Mouse (Mus musculus) lung, postnatal 0 days (tissue): ENCODE measurements at regions not wholly inside any gene's neighbourhood (a gene's known extent, or its start where the extent isn't known, plus 50 kb on each side); places are given as distances from the start of the nearest gene placed in this dataset.
"Not testable (repeated sequence)": the region's sequence is repeated elsewhere in the genome, so short reads cannot be mapped to it uniquely, and the experiment has no call there.

ENCODE experiments used
- ATAC-seq: fragments of 200-750 bp; cut with Nextera tagmentation; 2 replicates; pipeline ENCODE4 v1.8.0; 2017; ENCODE audit warnings: moderate library complexity
- DNase-seq: peaks from one replicate; pipeline ENCODE4 v3.0.0-alpha.2; 2016; ENCODE audit warnings: low spot score
- H3K27ac ChIP-seq: fragments of 300-500 bp; sonication (generic); 2 replicates; pipeline ENCODE4 v1.5.1; 2014; ENCODE audit warnings: antibody characterized with exemption, mild to moderate bottlenecking, low read length, mixed read lengths
- H3K27me3 ChIP-seq: fragments of 300-500 bp; sonication (generic); replicated peaks from 2 replicates; pipeline ENCODE4 v1.6.1; 2014; ENCODE audit warnings: low read length, mixed read lengths; ENCODE audit not compliant: insufficient read depth
- H3K36me3 ChIP-seq: fragments of 300-500 bp; sonication (generic); 2 replicates; pipeline ENCODE4 v1.6.1; 2014; ENCODE audit warnings: low read length, mixed read lengths; ENCODE audit not compliant: insufficient read depth
- H3K4me1 ChIP-seq: fragments of 300-500 bp; sonication (generic); 2 replicates; pipeline ENCODE4 v1.6.1; 2014; ENCODE audit warnings: antibody characterized with exemption, low read depth, low read length, mixed read lengths; ENCODE audit not compliant: insufficient read depth
- H3K4me2 ChIP-seq: fragments of 300-500 bp; sonication (generic); replicated peaks from 2 replicates; pipeline ENCODE4 v1.6.1; 2014; ENCODE audit warnings: low read depth, mild to moderate bottlenecking, low read length, moderate library complexity, mixed read lengths
- H3K4me3 ChIP-seq: fragments of 300-500 bp; sonication (generic); 2 replicates; pipeline ENCODE4 v1.5.1; 2014; ENCODE audit warnings: low read depth, low read length
- H3K9ac ChIP-seq: fragments of 300-500 bp; sonication (generic); replicated peaks from 2 replicates; pipeline ENCODE4 v1.6.1; 2014; ENCODE audit warnings: low read depth, mild to moderate bottlenecking
- H3K9me3 ChIP-seq: fragments of 300-500 bp; sonication (generic); 2 replicates; pipeline ENCODE4 v1.6.1; 2016; ENCODE audit warnings: low read length, mixed read lengths
- CTCF ChIP-seq: IDR thresholded peaks from 2 replicates; pipeline ENCODE4 v1.5.1; 2016; ENCODE audit warnings: antibody characterized with exemption, mild to moderate bottlenecking
- EP300 ChIP-seq: IDR thresholded peaks from 2 replicates; pipeline ENCODE4 v1.6.1; 2016; ENCODE audit warnings: antibody characterized with exemption, mild to moderate bottlenecking, control low read depth
- WGBS: fragments of 180-500 bp; shearing (Covaris S2); extraction: QIAGEN DNeasy Blood & Tissue Kit; methylation state at CpG from one replicate; pipeline ENCODE4 v1.1.7; 2014; 5-methylcytosine and 5-hydroxymethylcytosine counted together

DNA sequence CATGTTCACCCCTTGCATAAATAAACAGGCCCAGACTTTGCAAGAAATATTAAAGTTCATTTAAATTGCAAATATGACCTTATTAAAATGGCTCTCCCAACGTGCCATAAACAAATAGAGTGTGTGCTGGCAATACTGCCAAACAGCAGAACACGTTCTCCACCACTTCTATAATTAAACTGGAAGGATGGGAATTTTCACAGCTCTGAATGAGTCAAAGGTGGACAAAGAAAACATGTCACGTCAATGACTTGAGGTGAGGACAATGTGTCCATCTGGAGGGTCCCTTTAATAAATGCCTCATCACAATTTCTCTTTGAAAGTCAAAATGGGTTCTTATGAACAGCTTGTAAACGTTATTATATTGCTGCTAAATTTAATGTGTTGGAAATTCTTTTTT, 114.8 kb downstream of the Galc start:
- H3K9ac ChIP-seq, result no peak overlapping the region
- H3K27me3 ChIP-seq, result no peaks in the 10 kb centered on the region
- ATAC-seq (no peak), DNase-seq (no peak)
- H3K4me2 ChIP-seq, result no peak overlapping the region
- TF ChIP-seq EP300 (no peak), CTCF (no peak)
- WGBS, result 56% methylated on average over 4 of the region's 4 CpGs
- no peak overlapping the region for H3K27ac ChIP-seq
- H3K36me3 ChIP-seq, result no peaks in the 10 kb centered on the region
- no peaks in the 10 kb centered on the region for H3K9me3 ChIP-seq
- no peak overlapping the region for H3K4me3 ChIP-seq
- no peaks in the 10 kb centered on the region for H3K4me1 ChIP-seq

DNA sequence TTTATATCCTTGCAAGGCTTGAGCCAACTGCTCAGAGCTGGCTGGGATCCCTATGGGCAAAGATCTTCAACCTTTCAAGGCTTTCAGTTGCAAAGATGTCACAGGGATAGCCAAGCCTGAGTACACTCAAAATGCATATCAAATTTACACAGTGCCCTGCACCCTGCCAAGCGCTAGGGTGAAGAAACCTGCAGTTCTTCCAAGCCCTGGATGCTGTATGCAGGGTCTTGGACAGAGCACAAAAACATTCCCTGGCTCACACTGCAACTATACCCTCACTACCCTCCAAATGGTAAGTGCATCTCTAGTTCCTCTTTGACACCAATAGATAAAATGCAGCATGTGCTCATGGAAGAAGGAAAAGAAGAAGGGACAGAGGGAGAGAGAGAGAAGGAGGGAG, 116.1 kb downstream of the Galc start:
- no peak for ATAC-seq
- no peak overlapping the region for H3K4me2 ChIP-seq
- H3K27ac ChIP-seq, result no peak overlapping the region
- no peaks in the 10 kb centered on the region for H3K4me1 ChIP-seq
- WGBS, result 72% methylated on average over 1 of the region's 1 CpGs
- H3K4me3 ChIP-seq, result no peak overlapping the region
- no peak for DNase-seq
- TF ChIP-seq EP300 (no peak), CTCF (no peak)
- no peaks in the 10 kb centered on the region for H3K27me3 ChIP-seq
- no peak overlapping the region for H3K9ac ChIP-seq
- H3K36me3 ChIP-seq, result no peaks in the 10 kb centered on the region
- H3K9me3 ChIP-seq, result no peaks in the 10 kb centered on the region

DNA sequence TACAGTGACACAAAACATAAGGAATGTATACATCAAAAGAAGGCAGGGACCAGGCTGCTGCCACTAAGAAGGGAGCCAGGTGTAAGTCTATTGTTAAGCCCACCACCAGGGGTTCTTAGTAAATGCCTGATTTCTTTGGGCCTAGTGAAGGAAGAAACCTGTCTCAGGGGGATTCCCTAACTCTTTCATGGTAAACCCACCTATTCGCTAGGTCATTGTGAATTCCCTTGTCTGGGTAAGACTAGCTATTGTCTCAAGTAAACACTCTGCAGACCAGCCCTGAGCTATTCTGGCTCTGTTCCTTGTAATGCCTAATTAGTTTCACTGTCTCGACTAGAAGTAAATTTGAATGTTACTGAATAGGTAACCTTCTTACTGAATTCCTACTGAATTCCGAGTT, 119.4 kb downstream of the Galc start:
- not testable (repeated sequence) for H3K4me3 ChIP-seq, ATAC-seq, H3K9ac ChIP-seq, DNase-seq, H3K27me3 ChIP-seq, H3K4me2 ChIP-seq, H3K4me1 ChIP-seq, H3K36me3 ChIP-seq, H3K27ac ChIP-seq, H3K9me3 ChIP-seq
- 82% methylated on average over 3 of the region's 3 CpGs for WGBS

DNA sequence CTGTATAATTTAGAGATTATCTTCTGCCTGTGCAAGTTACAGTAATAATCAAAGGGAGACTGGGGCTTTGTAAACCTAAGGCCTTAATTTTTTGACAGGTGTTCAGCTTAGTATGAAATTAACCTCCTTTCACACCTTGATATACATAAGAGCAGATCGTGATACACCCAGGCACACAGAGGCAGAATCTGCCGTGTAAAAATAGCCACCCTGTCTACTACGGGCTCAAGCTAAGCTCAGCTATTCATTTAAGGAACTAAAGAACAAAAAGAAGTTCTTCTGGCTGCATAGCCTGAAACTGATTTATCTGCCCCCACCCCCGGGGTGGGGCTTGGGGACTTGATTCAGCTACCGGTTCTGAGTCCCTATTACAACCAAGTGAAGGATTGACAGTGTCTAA, 128.0 kb downstream of the Galc start:
- Histone ChIP-seq H3K4me3 (no peak overlapping the region), H3K27ac (no peak overlapping the region), H3K36me3 (no peaks in the 10 kb centered on the region), H3K4me1 (no peaks in the 10 kb centered on the region), H3K27me3 (no peaks in the 10 kb centered on the region), H3K9me3 (no peaks in the 10 kb centered on the region), H3K4me2 (no peak overlapping the region), H3K9ac (no peak overlapping the region)
- WGBS, result 77% methylated on average over 5 of the region's 5 CpGs
- no peak for DNase-seq
- ATAC-seq, result no peak
- TF ChIP-seq CTCF, result no peak
- TF ChIP-seq EP300, result no peak

DNA sequence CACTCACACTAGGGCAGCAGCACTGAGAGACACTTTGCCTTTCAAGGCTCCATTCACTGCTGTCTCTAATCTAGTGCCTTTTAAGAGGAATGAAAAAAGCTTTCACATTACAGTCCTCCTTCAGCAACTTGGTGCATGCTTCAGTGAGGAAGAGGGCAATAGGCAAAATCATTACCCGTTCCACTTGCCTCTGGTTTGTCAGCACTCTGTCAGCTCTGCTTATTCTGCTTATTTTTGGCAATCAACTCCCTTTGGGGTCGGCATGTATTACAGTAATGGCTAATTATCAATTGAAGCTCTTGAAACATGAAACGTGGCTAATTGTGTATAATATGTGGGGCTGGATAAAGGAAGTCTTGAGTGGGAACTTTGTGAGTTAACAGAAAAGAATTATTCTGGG, 135.7 kb downstream of the Galc start:
- H3K4me3 ChIP-seq, result no peak overlapping the region
- H3K9ac ChIP-seq, result no peak overlapping the region
- 58% methylated on average over 3 of the region's 3 CpGs for WGBS
- ATAC-seq, result no peak
- no peak overlapping the region for H3K27ac ChIP-seq
- H3K4me1 ChIP-seq, result no peaks in the 10 kb centered on the region
- H3K4me2 ChIP-seq, result no peak overlapping the region
- no peak for DNase-seq
- H3K36me3 ChIP-seq, result no peaks in the 10 kb centered on the region
- no peaks in the 10 kb centered on the region for H3K9me3 ChIP-seq
- TF ChIP-seq CTCF, result no peak
- TF ChIP-seq EP300, result no peak
- H3K27me3 ChIP-seq, result no peaks in the 10 kb centered on the region

DNA sequence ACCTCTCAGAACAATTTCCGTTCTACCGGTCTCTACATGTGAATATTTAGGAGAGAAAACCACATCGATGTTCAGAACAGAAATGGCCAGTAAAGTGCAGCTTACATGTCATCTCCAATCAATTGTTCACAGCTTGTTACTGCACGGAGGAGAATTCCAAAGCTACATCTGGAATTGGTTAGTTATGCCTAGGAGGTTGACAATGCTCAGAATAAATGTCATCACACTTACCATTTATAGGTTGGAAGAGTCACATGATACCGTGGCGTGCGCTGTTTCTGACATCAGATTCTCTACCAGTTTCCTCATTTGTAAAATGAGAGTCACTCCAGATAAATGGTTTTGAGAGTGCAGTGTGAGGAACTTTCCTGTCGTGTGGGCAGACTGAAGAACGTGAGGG, 151.2 kb downstream of the Galc start:
- DNase-seq, result no peak

More for the DNA sequence above, 151.2 kb downstream of the Galc start:
- no peak overlapping the region for H3K4me3 ChIP-seq
- H3K9ac ChIP-seq, result no peak overlapping the region
- no peak for ATAC-seq
- no peaks in the 10 kb centered on the region for H3K27me3 ChIP-seq
- no peaks in the 10 kb centered on the region for H3K4me1 ChIP-seq
- no peaks in the 10 kb centered on the region for H3K9me3 ChIP-seq
- H3K27ac ChIP-seq, result no peak overlapping the region
- no peaks in the 10 kb centered on the region for H3K36me3 ChIP-seq
- TF ChIP-seq EP300 (no peak), CTCF (no peak)
- 75% methylated on average over 9 of the region's 9 CpGs for WGBS
- no peak overlapping the region for H3K4me2 ChIP-seq
